ENCODE assay signal across 12 mouse cellular contexts in genomic region chr2:154576876-154577743, GRCm38 (mm10). TPM values are rescaled to one million over a fixed set of nuclear protein-coding genes. Genes with fewer than 3 reads are reported as not detected.
DNase-seq lines count a peak whose midpoint lies in the region; ATAC-seq and TF ChIP-seq lines count a peak whose summit lies in the region.
"Had no signal": no experiment of that assay in that cellular context is flagged by ENCODE, and none has a peak within 500 bp of the region (broad histone marks: within the 10 kb centered on the region; RNA-seq: fewer than 3 reads in every experiment).

No protein-coding gene starts in this region.

- no peak overlapping the region for H3K4me2 ChIP-seq in midbrain, postnatal 0 days (ENCODE audit: low read depth, low read length, poor library complexity, severe bottlenecking)
- H3K4me2 ChIP-seq in forebrain, embryonic 15.5 days (replicated peaks), result no peak overlapping the region
- H3K4me2 ChIP-seq in liver, embryonic 12.5 days, result no peak overlapping the region
- H3K4me2 ChIP-seq: liver, embryonic 13.5 days had no signal

- no peak for TF ChIP-seq POLR2A in lung, adult 2 months (IDR thresholded peaks at IDR 0.05; ENCODE audit: borderline replicate concordance, extremely low read depth, low read depth, low read length)

- 0 out of 2 replicates have a peak, but pooled peaks cover 5% of the 10 kb centered on the region for H3K27me3 ChIP-seq in midbrain, embryonic 10.5 days (ENCODE audit: low read depth, poor library complexity, severe bottlenecking)
- H3K27me3 ChIP-seq in midbrain, postnatal 0 days (ENCODE audit: insufficient read depth, low read length), result no peaks in the 10 kb centered on the region
- no peaks in the 10 kb centered on the region for H3K27me3 ChIP-seq in forebrain, embryonic 15.5 days
- H3K27me3 ChIP-seq in liver, embryonic 12.5 days (replicated peaks), result no peaks in the 10 kb centered on the region
- H3K27me3 ChIP-seq: liver, embryonic 13.5 days had no signal

- TF ChIP-seq CTCF in midbrain, postnatal 0 days (IDR thresholded peaks at IDR 0.05), result no peak
- TF ChIP-seq CTCF in lung, adult 2 months (IDR thresholded peaks at IDR 0.05; ENCODE audit: insufficient read depth, low read length), result no peak

- peaks cover 31% of the 10 kb centered on the region for H3K4me1 ChIP-seq in midbrain, embryonic 10.5 days
- peaks cover 4% of the 10 kb centered on the region; the same call in 1 of the 2 replicates for H3K4me1 ChIP-seq in midbrain, postnatal 0 days (ENCODE audit: insufficient read depth, low read length)
- peaks cover 12% of the 10 kb centered on the region for H3K4me1 ChIP-seq in forebrain, embryonic 15.5 days
- no peaks in the 10 kb centered on the region for H3K4me1 ChIP-seq in lung, adult 2 months (ENCODE audit: control insufficient read depth, insufficient read depth, low read length)
- 0 out of 2 replicates have a peak, but pooled peaks cover 5% of the 10 kb centered on the region for H3K4me1 ChIP-seq in liver, embryonic 12.5 days
- H3K4me1 ChIP-seq: liver, embryonic 13.5 days had no signal

- ATAC-seq in midbrain, postnatal 0 days (ENCODE audit: low FRiP score), result no peak
- ATAC-seq in forebrain, embryonic 15.5 days (replicated peaks), result peak; percentile 29; the same call in 1 of the 2 replicates
- no peak for ATAC-seq in megakaryocyte-erythroid progenitor cell, adult 5-6 weeks (replicated peaks; ENCODE audit: low FRiP score, low TSS enrichment, poor library complexity, severe bottlenecking)
- ATAC-seq in liver, embryonic 12.5 days, result no peak
- ATAC-seq: intestine, postnatal 0 days had no signal

- peak overlapping the region; percentile 25; the same call in 1 of the 2 replicates for H3K4me3 ChIP-seq in midbrain, embryonic 10.5 days
- no peak overlapping the region for H3K4me3 ChIP-seq in midbrain, postnatal 0 days (ENCODE audit: low read depth, low read length)
- no peak overlapping the region for H3K4me3 ChIP-seq in forebrain, embryonic 15.5 days
- no peak overlapping the region for H3K4me3 ChIP-seq in lung, adult 2 months (replicated peaks; ENCODE audit: extremely low read depth, low read depth, low read length)
- no peak overlapping the region for H3K4me3 ChIP-seq in liver, embryonic 12.5 days
- H3K4me3 ChIP-seq: liver, embryonic 13.5 days had no signal

- no peaks in the 10 kb centered on the region for H3K36me3 ChIP-seq in midbrain, embryonic 10.5 days
- H3K36me3 ChIP-seq in midbrain, postnatal 0 days (ENCODE audit: insufficient read depth, low read length), result no peaks in the 10 kb centered on the region
- no peaks in the 10 kb centered on the region for H3K36me3 ChIP-seq in forebrain, embryonic 15.5 days
- H3K36me3 ChIP-seq in liver, embryonic 12.5 days, result no peaks in the 10 kb centered on the region
- H3K36me3 ChIP-seq: liver, embryonic 13.5 days had no signal

- peak; percentile 77 for DNase-seq in midbrain, embryonic 10.5 days (ENCODE audit: low spot score)
- no peak for DNase-seq in midbrain, postnatal 0 days (ENCODE audit: low spot score)
- DNase-seq in neural tube, embryonic 10.5 days (ENCODE audit: extremely low spot score, low spot score), result peak; percentile 54
- DNase-seq in spleen, adult 18-20 months, result no peak
- no peak for DNase-seq in lung, adult 2 months
- DNase-seq: adrenal gland, adult 8-10 months; liver, embryonic 13.5 days had no signal

- WGBS in midbrain, embryonic 10.5 days, result 32% methylated on average over 12 of the region's 12 CpGs
- WGBS in midbrain, postnatal 0 days, result 23% methylated on average over 12 of the region's 12 CpGs
- WGBS in forebrain, embryonic 15.5 days, result 30% methylated on average over 12 of the region's 12 CpGs
- 69% methylated on average over 12 of the region's 12 CpGs for WGBS in lung, adult 2 months
- 66% methylated on average over 12 of the region's 12 CpGs for WGBS in liver, embryonic 12.5 days (ENCODE audit: insufficient replicate concordance)

- H3K9ac ChIP-seq in midbrain, postnatal 0 days (replicated peaks; ENCODE audit: low read length, poor library complexity, severe bottlenecking), result no peak overlapping the region
- no peak overlapping the region for H3K9ac ChIP-seq in forebrain, embryonic 15.5 days (replicated peaks)
- H3K9ac ChIP-seq in liver, embryonic 12.5 days, result no peak overlapping the region
- H3K9ac ChIP-seq: liver, embryonic 13.5 days had no signal

- H3K27ac ChIP-seq in midbrain, embryonic 10.5 days (replicated peaks), result peak overlapping the region; percentile 85
- no peak overlapping the region; the same call in 1 of the 2 replicates for H3K27ac ChIP-seq in midbrain, postnatal 0 days (ENCODE audit: low read depth, low read length)
- peak overlapping the region; percentile 25; the same call in 1 of the 2 replicates for H3K27ac ChIP-seq in forebrain, embryonic 15.5 days (replicated peaks)
- no peak overlapping the region for H3K27ac ChIP-seq in liver, embryonic 12.5 days
- H3K27ac ChIP-seq: liver, embryonic 13.5 days had no signal

- no peaks in the 10 kb centered on the region for H3K9me3 ChIP-seq in midbrain, embryonic 10.5 days (replicated peaks)
- no peaks in the 10 kb centered on the region for H3K9me3 ChIP-seq in midbrain, postnatal 0 days (ENCODE audit: low read length)
- no peaks in the 10 kb centered on the region for H3K9me3 ChIP-seq in forebrain, embryonic 15.5 days
- H3K9me3 ChIP-seq in liver, embryonic 12.5 days (replicated peaks), result no peaks in the 10 kb centered on the region
- H3K9me3 ChIP-seq: liver, embryonic 13.5 days had no signal

RNA-seq across cellular contexts. Expression of gene E2f1, which starts 7.4 kb away (rescaled TPM):
- polyA plus RNA-seq in midbrain, embryonic 10.5 days (2016; fragmentation: Nextera tagmentation; extraction: Ambion mirVana), result 34.9 and 35.5 TPM in 2 replicates
- total RNA-seq in midbrain, postnatal 0 days (2014; rRNA removed), result 2.0 and 2.3 TPM in 2 replicates
- polyA plus RNA-seq in midbrain, postnatal 0 days (2015; fragmentation: Nextera tagmentation; extraction: Ambion mirVana), result 2.1 and 2.3 TPM in 2 replicates
- polyA plus RNA-seq in forebrain, embryonic 15.5 days (2015; fragmentation: Nextera tagmentation; extraction: Ambion mirVana), result 14.1 and 15.8 TPM in 2 replicates
- total RNA-seq in megakaryocyte-erythroid progenitor cell, adult 5-6 weeks (2014; fragmentation: Nextera tagmentation), result 25.3 and 26.1 TPM in 2 replicates
- total RNA-seq in megakaryocyte-erythroid progenitor cell, adult 5-6 weeks (2017), result 7.0 and 7.8 TPM in 2 replicates
- polyA plus RNA-seq in lung, adult 2 months (2012; rRNA removed), result 9.8 and 12.6 TPM in 2 replicates
- 27.0 and 27.4 TPM in 2 replicates for polyA plus RNA-seq in liver, embryonic 12.5 days (2016; fragmentation: Nextera tagmentation; extraction: Ambion mirVana)

RNA-seq across cellular contexts. Expression of gene Necab3, which starts 18.4 kb away (rescaled TPM):
- 5.2 and 7.6 TPM in 2 replicates for polyA plus RNA-seq in midbrain, embryonic 10.5 days (2016; fragmentation: Nextera tagmentation; extraction: Ambion mirVana)
- total RNA-seq in midbrain, postnatal 0 days (2014; rRNA removed), result 23.3 and 27.7 TPM in 2 replicates
- 18.1 and 18.9 TPM in 2 replicates for polyA plus RNA-seq in midbrain, postnatal 0 days (2015; fragmentation: Nextera tagmentation; extraction: Ambion mirVana)
- 22.2 and 27.8 TPM in 2 replicates for polyA plus RNA-seq in forebrain, embryonic 15.5 days (2015; fragmentation: Nextera tagmentation; extraction: Ambion mirVana)
- total RNA-seq in megakaryocyte-erythroid progenitor cell, adult 5-6 weeks (2014; fragmentation: Nextera tagmentation), result 3.1 and 6.1 TPM in 2 replicates
- 0.09 and 1.8 TPM in 2 replicates for total RNA-seq in megakaryocyte-erythroid progenitor cell, adult 5-6 weeks (2017)
- polyA plus RNA-seq in lung, adult 2 months (2012; rRNA removed), result 1.2 and 1.8 TPM in 2 replicates
- polyA plus RNA-seq in liver, embryonic 12.5 days (2016; fragmentation: Nextera tagmentation; extraction: Ambion mirVana), result 1.0 and 1.3 TPM in 2 replicates

RNA-seq across cellular contexts. Expression of gene Actl10, which starts 25.5 kb away (rescaled TPM):
- polyA plus RNA-seq in midbrain, embryonic 10.5 days (2016; fragmentation: Nextera tagmentation; extraction: Ambion mirVana), result 0.81 and 0.98 TPM in 2 replicates
- not detected in 2 replicates for total RNA-seq in midbrain, postnatal 0 days (2014; rRNA removed)
- polyA plus RNA-seq in midbrain, postnatal 0 days (2015; fragmentation: Nextera tagmentation; extraction: Ambion mirVana), result 0.11 and 0.16 TPM in 2 replicates
- polyA plus RNA-seq in forebrain, embryonic 15.5 days (2015; fragmentation: Nextera tagmentation; extraction: Ambion mirVana), result 0.59 and 0.88 TPM in 2 replicates
- total RNA-seq in megakaryocyte-erythroid progenitor cell, adult 5-6 weeks (2014; fragmentation: Nextera tagmentation), result not detected in 2 replicates
- not detected in 2 replicates for total RNA-seq in megakaryocyte-erythroid progenitor cell, adult 5-6 weeks (2017)
- 0.07 TPM in 2 replicates for polyA plus RNA-seq in lung, adult 2 months (2012; rRNA removed)
- polyA plus RNA-seq in liver, embryonic 12.5 days (2016; fragmentation: Nextera tagmentation; extraction: Ambion mirVana), result 0.29 TPM in 1 of 2 replicates, not detected in the other
- polyA plus RNA-seq: intestine, postnatal 0 days; liver, embryonic 13.5 days; urinary bladder, adult 2 months had no signal

RNA-seq across cellular contexts. Expression of gene Pxmp4, which starts 26.4 kb away (rescaled TPM):
- 13.2 and 13.9 TPM in 2 replicates for polyA plus RNA-seq in midbrain, embryonic 10.5 days (2016; fragmentation: Nextera tagmentation; extraction: Ambion mirVana)
- 16.1 and 21.6 TPM in 2 replicates for total RNA-seq in midbrain, postnatal 0 days (2014; rRNA removed)
- 17.8 and 21.1 TPM in 2 replicates for polyA plus RNA-seq in midbrain, postnatal 0 days (2015; fragmentation: Nextera tagmentation; extraction: Ambion mirVana)
- polyA plus RNA-seq in forebrain, embryonic 15.5 days (2015; fragmentation: Nextera tagmentation; extraction: Ambion mirVana), result 13.4 and 14.1 TPM in 2 replicates
- total RNA-seq in megakaryocyte-erythroid progenitor cell, adult 5-6 weeks (2014; fragmentation: Nextera tagmentation), result 17.3 and 18.1 TPM in 2 replicates
- total RNA-seq in megakaryocyte-erythroid progenitor cell, adult 5-6 weeks (2017), result 9.1 and 12.4 TPM in 2 replicates
- polyA plus RNA-seq in lung, adult 2 months (2012; rRNA removed), result 40.8 and 41.3 TPM in 2 replicates
- polyA plus RNA-seq in liver, embryonic 12.5 days (2016; fragmentation: Nextera tagmentation; extraction: Ambion mirVana), result 24.5 and 26.1 TPM in 2 replicates

RNA-seq across cellular contexts. Expression of gene 1700003F12Rik, which starts 30.2 kb away (rescaled TPM):
- polyA plus RNA-seq in midbrain, embryonic 10.5 days (2016; fragmentation: Nextera tagmentation; extraction: Ambion mirVana), result 4.4 and 5.1 TPM in 2 replicates
- 1.6 and 2.5 TPM in 2 replicates for total RNA-seq in midbrain, postnatal 0 days (2014; rRNA removed)
- polyA plus RNA-seq in midbrain, postnatal 0 days (2015; fragmentation: Nextera tagmentation; extraction: Ambion mirVana), result 4.0 and 5.3 TPM in 2 replicates
- 1.9 and 2.6 TPM in 2 replicates for polyA plus RNA-seq in forebrain, embryonic 15.5 days (2015; fragmentation: Nextera tagmentation; extraction: Ambion mirVana)
- not detected in 2 replicates for total RNA-seq in megakaryocyte-erythroid progenitor cell, adult 5-6 weeks (2014; fragmentation: Nextera tagmentation)
- total RNA-seq in megakaryocyte-erythroid progenitor cell, adult 5-6 weeks (2017), result not detected in 2 replicates
- polyA plus RNA-seq in lung, adult 2 months (2012; rRNA removed), result 0.98 TPM in 1 of 2 replicates, not detected in the other
- polyA plus RNA-seq in liver, embryonic 12.5 days (2016; fragmentation: Nextera tagmentation; extraction: Ambion mirVana), result 1.5 and 1.6 TPM in 2 replicates

Comparison
In these comparisons a context has a peak if more than half of its experiments do, and no peak if none do; other contexts are left out.
1. DNase-seq: peak in midbrain, embryonic 10.5 days (single experiment) and neural tube, embryonic 10.5 days (single experiment); none in midbrain, postnatal 0 days (single experiment), spleen, adult 18-20 months (0 of 2) and lung, adult 2 months (single experiment).
2. H3K27ac ChIP-seq: peak in midbrain, embryonic 10.5 days (single experiment) and forebrain, embryonic 15.5 days (single experiment); none in midbrain, postnatal 0 days (single experiment) and liver, embryonic 12.5 days (single experiment).